Mouse (Mus musculus) intestine, embryonic 15.5 days (tissue): ENCODE data around the gene Olfr1394. TPM values are rescaled to one million over a fixed set of nuclear protein-coding genes. Genes with fewer than 3 reads are reported as not detected.

ENCODE experiments used
- ATAC-seq: fragments of 200-750 bp; cut with Nextera tagmentation; 2 replicates; pipeline ENCODE4 v1.8.0; 2017; ENCODE audit warnings: moderate TSS enrichment, moderate library complexity
- H3K27ac ChIP-seq: fragments of 300-500 bp; sonication (generic); 2 replicates; pipeline ENCODE4 v1.5.1; 2015; ENCODE audit warnings: mild to moderate bottlenecking, inconsistent platforms
- H3K27me3 ChIP-seq: fragments of 300-500 bp; sonication (generic); replicated peaks from 2 replicates; pipeline ENCODE4 v1.6.1; 2015; ENCODE audit warnings: inconsistent platforms
- H3K36me3 ChIP-seq: fragments of 300-500 bp; sonication (generic); 2 replicates; pipeline ENCODE4 v1.6.1; 2015; ENCODE audit warnings: inconsistent platforms
- H3K4me1 ChIP-seq: fragments of 300-500 bp; sonication (generic); replicated peaks from 2 replicates; pipeline ENCODE4 v1.6.1; 2015; ENCODE audit warnings: inconsistent platforms
- H3K4me2 ChIP-seq: fragments of 300-500 bp; sonication (generic); replicated peaks from 2 replicates; pipeline ENCODE4 v1.6.1; 2015; ENCODE audit warnings: mild to moderate bottlenecking, inconsistent platforms
- H3K4me3 ChIP-seq: fragments of 300-500 bp; sonication (generic); replicated peaks from 2 replicates; pipeline ENCODE4 v1.5.1; 2015; ENCODE audit warnings: inconsistent platforms
- H3K9ac ChIP-seq: fragments of 300-500 bp; sonication (generic); 2 replicates; pipeline ENCODE4 v1.6.1; 2015; ENCODE audit warnings: inconsistent platforms
- H3K9me3 ChIP-seq: fragments of 300-500 bp; sonication (generic); 2 replicates; pipeline ENCODE4 v1.6.1; 2016; ENCODE audit warnings: inconsistent platforms
- WGBS: fragments of 180-500 bp; shearing (Covaris S2); methylation state at CpG from one replicate; pipeline ENCODE4 v1.1.7; 2015; 5-methylcytosine and 5-hydroxymethylcytosine counted together
- polyA plus RNA-seq: library from polyadenylated mRNA; unstranded; fragments of >200 nt; fragmentation: Nextera tagmentation; extraction: Ambion mirVana; gene quantifications from 2 replicates; pipeline ENCODE4 v1.2.1, GENCODE M21; 2015

Gene Olfr1394
- polyA plus RNA-seq: not detected in 2 replicates

DNA sequence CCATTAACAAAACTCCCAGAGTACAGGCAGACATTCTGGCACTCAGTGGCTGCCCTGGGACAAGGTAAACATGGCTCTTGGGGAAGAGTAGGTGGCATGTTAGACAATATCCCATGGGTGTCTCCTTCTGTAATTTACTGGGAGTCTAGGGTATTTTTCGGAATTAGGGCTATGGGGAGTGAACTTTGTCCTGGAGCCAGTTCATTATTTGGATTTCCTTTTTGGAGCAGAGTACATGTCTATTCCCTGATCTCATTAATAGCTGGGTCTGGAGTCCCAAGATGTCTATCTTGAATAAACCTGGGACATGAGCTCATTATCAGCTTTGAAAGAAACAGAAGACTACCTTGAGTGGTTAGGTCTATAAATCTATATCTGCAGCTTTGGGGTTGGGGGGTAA, at the start of gene Olfr1394:
Gene Olfr1394 (plus strand): TSS at position 301 of the 400 bp plus-strand sequence.
- Histone ChIP-seq H3K9ac (no peak within 1 kb of the TSS), H3K9me3 (no peaks in the 10 kb centered on the region), H3K4me2 (no peak within 1 kb of the TSS), H3K4me1 (no peaks in the 10 kb centered on the region), H3K27me3 (no peaks in the 10 kb centered on the region), H3K36me3 (no peaks in the 10 kb centered on the region), H3K27ac (no peak within 1 kb of the TSS), H3K4me3 (no peak within 1 kb of the TSS)
- ATAC-seq: no peak
- 74% methylated on average over 1 of the region's 1 CpGs for WGBS

DNA sequence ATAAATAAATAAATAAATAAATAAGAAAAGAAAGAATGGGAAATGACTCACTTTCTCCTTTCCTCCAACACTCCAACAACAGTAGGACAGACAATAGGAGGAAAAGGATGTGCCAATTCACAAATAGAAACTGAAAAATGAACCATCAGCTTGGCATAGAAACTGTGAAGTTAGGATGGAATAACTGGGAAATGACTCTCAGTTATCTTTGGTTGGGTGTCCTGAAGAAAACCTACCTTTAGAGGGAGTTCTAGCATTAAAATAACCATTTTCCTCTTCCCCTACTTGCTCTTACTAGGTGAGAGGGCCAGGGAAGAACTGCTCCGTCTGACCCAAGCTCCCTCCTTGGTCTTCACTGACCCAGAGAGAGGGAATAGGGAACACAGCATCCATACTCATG, 48.4 kb upstream of the Olfr1394 start:
- ATAC-seq: no peak
- Histone ChIP-seq H3K9me3 (no peaks in the 10 kb centered on the region), H3K9ac (no peak overlapping the region), H3K4me1 (0 out of 2 replicates have a peak, but pooled peaks cover 3% of the 10 kb centered on the region), H3K36me3 (no peaks in the 10 kb centered on the region), H3K4me2 (no peak overlapping the region), H3K27me3 (no peaks in the 10 kb centered on the region), H3K27ac (no peak overlapping the region), H3K4me3 (no peak overlapping the region)
- WGBS: 70% methylated on average over 1 of the region's 1 CpGs

DNA sequence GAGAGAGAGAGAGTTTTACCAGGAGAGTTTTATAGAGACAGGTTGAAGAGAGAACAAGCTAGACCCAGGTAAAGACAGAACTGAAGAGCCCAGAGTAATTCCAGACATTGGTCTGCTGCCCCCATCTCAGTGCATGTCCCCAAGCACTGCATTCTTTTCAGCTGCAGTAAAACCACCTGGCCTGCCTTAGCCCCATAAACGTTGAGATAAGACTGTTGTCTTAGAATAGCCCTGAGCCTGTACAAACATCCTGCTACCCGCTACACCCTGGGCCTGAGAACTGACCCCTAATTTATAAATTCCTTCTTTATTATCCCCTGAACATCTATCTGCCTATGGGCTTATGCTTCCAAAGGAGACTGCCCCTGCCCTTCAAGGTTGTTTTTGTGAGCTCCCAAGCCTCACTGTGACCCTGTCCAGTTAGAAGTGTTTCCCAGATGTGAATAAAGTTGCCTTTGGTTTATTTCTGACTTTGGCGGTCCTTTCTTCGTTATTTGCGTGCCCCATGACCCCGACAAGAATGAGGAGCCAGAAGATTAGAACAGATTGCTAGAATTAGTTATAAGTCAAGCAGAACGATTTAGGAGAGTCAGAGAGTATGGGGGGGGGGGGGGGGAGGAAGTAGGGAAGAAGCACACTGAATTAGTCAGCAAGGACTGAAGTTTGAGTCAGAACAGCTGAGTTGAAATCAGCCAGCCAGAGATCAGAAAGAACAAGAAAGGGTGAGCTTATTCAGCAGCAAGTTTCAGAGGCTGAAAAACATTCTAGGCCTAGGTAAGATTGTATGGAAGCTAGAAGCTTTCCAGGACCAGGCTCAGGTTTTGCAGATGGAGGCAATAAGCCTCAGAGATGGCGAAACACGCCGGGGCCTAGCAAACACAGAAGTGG, 46.3 kb upstream of the Olfr1394 start:
- Histone ChIP-seq H3K9ac (no peak overlapping the region), H3K4me1 (0 out of 2 replicates have a peak, but pooled peaks cover 3% of the 10 kb centered on the region), H3K36me3 (no peaks in the 10 kb centered on the region), H3K4me3 (no peak overlapping the region), H3K4me2 (no peak overlapping the region), H3K9me3 (no peaks in the 10 kb centered on the region), H3K27ac (no peak overlapping the region), H3K27me3 (no peaks in the 10 kb centered on the region)
- 40% methylated on average over 10 of the region's 10 CpGs for WGBS
- ATAC-seq: peak; percentile 75

DNA sequence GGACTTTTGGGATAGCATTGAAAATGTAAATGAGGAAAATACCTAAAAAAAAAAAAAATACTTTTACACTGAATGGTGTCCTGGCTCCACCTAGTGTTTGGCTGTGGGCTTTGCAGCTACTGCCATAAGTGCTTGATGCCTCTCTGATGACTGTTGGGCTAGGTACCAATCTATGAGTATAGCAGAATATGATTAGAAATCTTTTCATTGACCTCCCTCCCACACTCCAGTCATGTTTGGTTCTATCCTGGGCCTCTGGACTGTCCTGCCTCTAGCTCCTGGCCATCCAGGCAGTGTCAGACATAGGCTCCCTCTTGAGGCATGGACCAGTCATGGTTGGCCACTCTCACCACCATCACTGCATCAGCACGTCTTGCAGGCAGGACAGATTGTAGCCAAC, 45.3 kb upstream of the Olfr1394 start:
- H3K4me3 ChIP-seq: no peak overlapping the region
- H3K9ac ChIP-seq: no peak overlapping the region
- no peaks in the 10 kb centered on the region for H3K27me3 ChIP-seq
- no peaks in the 10 kb centered on the region for H3K9me3 ChIP-seq
- peak; percentile 23; the same call in 1 of the 2 replicates for ATAC-seq
- no peaks in the 10 kb centered on the region for H3K4me1 ChIP-seq
- no peak overlapping the region for H3K27ac ChIP-seq
- H3K36me3 ChIP-seq: no peaks in the 10 kb centered on the region
- 44% methylated on average over 1 of the region's 1 CpGs for WGBS
- no peak overlapping the region for H3K4me2 ChIP-seq

DNA sequence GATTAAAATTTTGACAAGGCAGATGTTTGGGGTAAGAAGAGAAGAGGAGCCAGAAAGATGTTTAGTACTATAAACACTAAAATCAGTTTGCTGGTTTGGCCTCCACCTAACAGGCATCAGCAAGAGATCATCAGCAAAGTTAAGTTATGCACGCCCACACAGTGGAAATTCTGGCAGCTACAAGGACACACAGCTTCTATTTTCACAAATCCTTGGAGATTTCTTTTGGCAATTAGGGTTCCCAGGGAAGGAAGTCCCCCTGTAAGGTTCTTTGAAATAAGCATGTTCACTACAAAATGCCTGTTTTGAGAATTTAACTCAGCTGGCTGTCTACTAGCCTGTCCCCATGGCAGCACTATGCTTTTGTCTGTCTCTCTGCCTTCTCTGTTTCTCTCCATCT, 43.2 kb upstream of the Olfr1394 start:
- H3K9ac ChIP-seq: no peak overlapping the region
- H3K27ac ChIP-seq: no peak overlapping the region
- H3K27me3 ChIP-seq: no peaks in the 10 kb centered on the region
- no peaks in the 10 kb centered on the region for H3K4me1 ChIP-seq
- H3K4me3 ChIP-seq: no peak overlapping the region
- H3K4me2 ChIP-seq: no peak overlapping the region
- H3K9me3 ChIP-seq: no peaks in the 10 kb centered on the region
- ATAC-seq: no peak
- H3K36me3 ChIP-seq: no peaks in the 10 kb centered on the region
- WGBS: 56% methylated on average over 1 of the region's 1 CpGs

DNA sequence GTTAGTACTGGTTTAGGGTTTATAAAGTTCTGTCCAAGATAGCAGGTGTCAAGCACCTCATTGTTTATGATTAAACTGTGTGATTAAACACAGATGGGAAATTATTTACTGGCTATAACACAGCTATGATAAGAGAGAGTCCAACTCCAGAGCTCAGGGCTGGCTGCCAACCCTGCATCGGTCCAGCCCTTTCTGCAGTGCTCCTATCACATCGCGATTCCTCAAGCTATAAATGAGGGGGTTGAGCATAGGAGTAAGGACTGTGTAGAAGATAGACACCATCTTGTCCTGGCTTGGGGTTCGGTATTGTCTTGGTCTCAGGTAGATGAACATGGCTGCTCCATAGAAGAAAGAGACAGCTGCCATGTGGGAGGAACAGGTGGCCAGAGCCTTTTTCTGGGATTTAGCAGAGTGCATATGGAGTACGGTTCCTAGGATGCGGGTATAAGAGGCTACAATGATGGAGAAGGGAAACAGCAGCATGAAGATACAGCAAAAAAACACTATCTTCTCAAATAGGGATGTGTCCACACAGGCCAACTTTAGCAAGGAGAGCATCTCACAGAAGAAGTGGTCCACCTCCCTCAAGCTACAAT, 41.5 kb upstream of the Olfr1394 start:
- no peak overlapping the region for H3K27ac ChIP-seq
- no peaks in the 10 kb centered on the region for H3K36me3 ChIP-seq
- WGBS: 62% methylated on average over 6 of the region's 6 CpGs
- no peak overlapping the region for H3K4me3 ChIP-seq
- no peaks in the 10 kb centered on the region for H3K27me3 ChIP-seq
- no peak overlapping the region for H3K4me2 ChIP-seq
- ATAC-seq: peak; percentile 61
- H3K9me3 ChIP-seq: no peaks in the 10 kb centered on the region
- H3K9ac ChIP-seq: no peak overlapping the region
- H3K4me1 ChIP-seq: no peaks in the 10 kb centered on the region

DNA sequence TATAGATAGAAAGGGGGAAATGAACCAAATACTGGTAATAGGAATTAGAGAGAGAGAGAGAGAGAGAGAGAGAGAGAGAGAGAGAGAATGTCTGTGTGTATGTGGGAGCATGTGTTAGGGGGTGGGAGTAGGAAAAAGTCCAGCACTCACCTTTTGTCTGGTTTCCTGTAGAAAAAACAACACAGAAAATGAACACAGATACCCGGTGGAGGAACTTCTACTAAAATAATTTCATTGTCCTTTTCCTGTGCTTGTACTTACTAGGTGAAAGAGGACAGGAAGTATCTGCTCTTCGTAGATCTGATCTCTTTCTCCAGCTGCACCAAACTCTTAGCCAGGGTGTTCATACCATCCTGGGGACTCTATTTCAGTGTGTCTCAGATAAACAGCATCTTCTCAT, 40.0 kb upstream of the Olfr1394 start:
- Histone ChIP-seq H3K9me3 (no peaks in the 10 kb centered on the region), H3K4me2 (no peak overlapping the region), H3K27me3 (no peaks in the 10 kb centered on the region), H3K36me3 (no peaks in the 10 kb centered on the region), H3K4me3 (no peak overlapping the region), H3K9ac (no peak overlapping the region), H3K4me1 (no peaks in the 10 kb centered on the region), H3K27ac (no peak overlapping the region)
- 46% methylated on average over 2 of the region's 2 CpGs for WGBS
- ATAC-seq: no peak

DNA sequence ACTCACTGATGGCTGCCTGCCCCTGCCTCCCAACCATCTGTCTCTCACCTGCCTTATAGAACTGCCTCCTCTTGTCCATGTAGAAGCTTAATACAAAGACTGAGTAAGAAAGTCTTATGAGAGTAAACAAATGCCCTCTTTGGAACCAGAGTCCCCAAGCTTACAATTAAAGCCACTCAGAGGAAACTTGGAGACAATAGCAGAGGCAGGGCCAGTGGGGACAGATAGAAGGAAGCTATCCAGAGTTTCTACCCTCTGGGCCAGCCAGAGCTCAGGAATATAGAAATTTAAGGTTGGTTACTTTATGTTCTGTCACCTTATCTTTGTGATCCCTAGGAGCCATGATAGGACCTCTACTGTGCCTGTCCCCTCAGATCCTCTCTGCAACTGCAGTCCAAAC, 39.4 kb upstream of the Olfr1394 start, which contains the start of gene Olfr1396:
Gene Olfr1396 (minus strand): TSS at position 101 of the 400 bp plus-strand sequence.
- Histone ChIP-seq H3K27me3 (no peaks in the 10 kb centered on the region), H3K27ac (no peak within 1 kb of the TSS), H3K9me3 (no peaks in the 10 kb centered on the region), H3K4me3 (no peak within 1 kb of the TSS), H3K4me1 (no peaks in the 10 kb centered on the region), H3K9ac (no peak within 1 kb of the TSS), H3K4me2 (no peak within 1 kb of the TSS), H3K36me3 (no peaks in the 10 kb centered on the region)
- ATAC-seq: no peak

DNA sequence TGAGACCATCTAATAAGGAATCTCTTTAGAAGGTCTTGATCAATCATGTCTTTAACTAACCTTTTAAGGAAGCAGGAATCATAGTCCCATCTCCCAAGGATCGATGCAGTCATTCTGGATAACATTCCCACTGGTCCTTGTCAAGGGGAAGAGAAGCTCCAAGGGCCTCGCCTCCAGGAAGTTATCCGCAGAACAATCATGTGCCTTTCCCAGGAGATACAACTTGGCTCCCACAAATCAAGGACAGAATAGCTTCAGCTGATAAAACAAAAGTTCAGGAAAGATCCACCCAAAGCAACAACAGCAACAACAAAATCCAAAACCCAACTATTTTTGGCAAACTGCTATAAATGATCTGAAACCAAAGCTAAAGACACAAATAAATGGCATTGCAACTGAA, 34.5 kb upstream of the Olfr1394 start:
- Histone ChIP-seq H3K36me3 (no peaks in the 10 kb centered on the region), H3K27ac (no peak overlapping the region), H3K4me2 (no peak overlapping the region), H3K9ac (no peak overlapping the region), H3K4me1 (no peaks in the 10 kb centered on the region), H3K9me3 (no peaks in the 10 kb centered on the region), H3K27me3 (no peaks in the 10 kb centered on the region), H3K4me3 (no peak overlapping the region)
- WGBS: 79% methylated on average over 3 of the region's 3 CpGs
- no peak for ATAC-seq

DNA sequence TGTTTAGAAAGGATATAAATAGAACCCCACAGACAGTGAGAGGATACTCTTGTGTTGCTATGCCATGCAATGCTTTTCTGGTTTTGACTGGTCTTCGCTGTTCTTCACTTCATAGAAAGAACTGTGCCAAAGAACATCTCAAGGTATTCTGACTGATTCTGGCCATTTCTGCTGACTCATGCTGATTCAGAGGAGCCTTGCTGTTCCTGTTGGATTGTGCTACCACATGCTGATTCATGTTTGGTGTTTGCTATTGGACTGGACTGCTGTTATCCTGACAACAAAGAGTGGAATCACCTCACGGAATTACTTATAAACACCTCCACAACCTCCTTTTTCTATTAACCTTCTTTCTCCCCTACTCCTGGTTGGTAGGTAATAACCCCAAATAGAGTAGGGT, 30.0 kb upstream of the Olfr1394 start:
- no peaks in the 10 kb centered on the region for H3K36me3 ChIP-seq
- H3K4me3 ChIP-seq: no peak overlapping the region
- 81% methylated on average over 2 of the region's 2 CpGs for WGBS
- no peaks in the 10 kb centered on the region for H3K27me3 ChIP-seq
- H3K9ac ChIP-seq: no peak overlapping the region
- ATAC-seq: no peak
- H3K4me1 ChIP-seq: 0 out of 2 replicates have a peak, but pooled peaks cover 3% of the 10 kb centered on the region
- H3K9me3 ChIP-seq: no peaks in the 10 kb centered on the region
- H3K27ac ChIP-seq: no peak overlapping the region
- H3K4me2 ChIP-seq: no peak overlapping the region

DNA sequence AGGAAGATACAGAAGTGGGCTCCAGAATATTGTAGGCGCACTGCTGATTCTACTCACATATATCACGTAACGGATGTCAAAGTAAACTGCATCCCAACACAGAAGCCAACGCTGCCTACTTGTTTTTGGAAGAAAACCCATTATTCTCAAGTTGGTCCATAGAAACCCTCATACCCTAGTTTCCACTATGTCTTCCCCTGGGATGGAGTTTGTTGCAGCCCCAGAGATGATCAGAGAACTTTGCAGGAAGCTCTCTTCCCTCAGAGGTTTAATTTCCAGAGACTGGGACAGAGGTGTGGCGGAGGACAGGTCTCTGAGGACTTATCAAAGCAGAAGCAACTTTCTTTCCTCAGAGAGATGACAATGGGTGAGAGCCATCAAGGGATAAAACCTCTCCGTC, 12.2 kb upstream of the Olfr1394 start, which contains the start of gene Olfr1395:
Gene Olfr1395 (plus strand): TSS at position 301 of the 400 bp plus-strand sequence.
- Histone ChIP-seq H3K9ac (no peak within 1 kb of the TSS), H3K27me3 (no peaks in the 10 kb centered on the region), H3K4me1 (no peaks in the 10 kb centered on the region), H3K27ac (no peak within 1 kb of the TSS), H3K36me3 (no peaks in the 10 kb centered on the region), H3K4me2 (no peak within 1 kb of the TSS), H3K9me3 (no peaks in the 10 kb centered on the region), H3K4me3 (no peak within 1 kb of the TSS)
- 92% methylated on average over 6 of the region's 6 CpGs for WGBS
- ATAC-seq: no peak

DNA sequence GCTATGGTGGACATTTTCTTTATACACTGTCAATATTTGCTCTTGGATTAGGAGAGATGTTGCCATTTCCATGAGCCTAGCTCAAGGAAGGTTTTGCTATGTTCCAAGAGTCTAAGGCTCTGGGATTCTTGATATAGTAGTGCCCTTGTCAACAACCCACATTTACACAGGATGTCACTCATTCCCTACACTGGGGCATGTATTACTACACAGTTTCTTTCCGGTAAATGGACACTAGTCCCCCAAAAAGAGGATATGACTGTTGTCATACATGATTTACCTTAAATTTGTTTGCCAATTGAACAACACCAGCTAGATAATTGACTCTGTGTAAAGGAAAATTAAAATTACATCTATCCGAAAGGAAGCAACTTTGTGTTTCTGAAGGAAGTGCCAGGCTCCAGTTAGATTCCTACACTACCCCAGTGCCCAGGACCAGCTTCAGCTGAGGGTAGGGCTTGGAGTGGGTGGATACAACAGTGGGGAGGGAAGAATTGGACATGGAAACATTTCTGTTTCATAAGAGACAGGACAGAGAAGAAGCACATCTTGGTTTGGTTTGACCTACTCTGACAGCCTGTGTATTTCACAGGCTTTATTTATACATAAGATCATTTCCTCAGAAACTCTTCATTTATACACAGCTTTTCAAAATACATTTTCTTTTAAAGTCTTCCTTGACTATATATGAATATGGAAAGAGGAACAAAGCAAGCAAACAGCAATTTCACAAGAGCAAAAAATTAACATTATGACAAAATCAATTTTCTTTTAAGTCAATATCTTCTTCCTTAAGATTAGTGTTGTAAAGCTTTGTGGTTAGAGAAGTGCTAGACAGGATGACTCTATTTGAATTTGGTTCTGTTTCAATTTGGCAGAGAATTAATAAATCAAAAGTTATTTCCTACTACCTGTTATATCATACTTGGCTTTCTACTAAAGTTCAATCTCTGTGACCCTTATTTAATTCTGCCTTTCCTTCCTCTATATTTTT, 2.9 kb downstream of the Olfr1394 start:
- H3K9me3 ChIP-seq: no peaks in the 10 kb centered on the region
- no peak for ATAC-seq
- H3K4me2 ChIP-seq: no peak overlapping the region
- H3K4me1 ChIP-seq: no peaks in the 10 kb centered on the region
- no peaks in the 10 kb centered on the region for H3K36me3 ChIP-seq
- no peak overlapping the region for H3K27ac ChIP-seq
- no peak overlapping the region for H3K9ac ChIP-seq
- no peaks in the 10 kb centered on the region for H3K27me3 ChIP-seq
- 81% methylated on average over 2 of the region's 2 CpGs for WGBS
- H3K4me3 ChIP-seq: no peak overlapping the region
